Mouse (Mus musculus): ENCODE measurements around the gene Mafk. TPM values are rescaled to one million over a fixed set of nuclear protein-coding genes. Genes with fewer than 3 reads are reported as not detected.
"Not testable (repeated sequence)": the region's sequence is repeated elsewhere in the genome, so short reads cannot be mapped to it uniquely, and the experiment has no call there.

The Mafk gene
- total RNA-seq (2022) = 10 to 100 TPM; 27.3 to 35.9 (median 33.9) TPM

GRCm38 (mm10) chr5:139791227-139792158 lies at the start of gene Mafk:
Gene Mafk (plus strand): TSS chr5:139791513.
- DNase-seq (ENCODE audit: low spot score) = peak; percentile 97

DNA sequence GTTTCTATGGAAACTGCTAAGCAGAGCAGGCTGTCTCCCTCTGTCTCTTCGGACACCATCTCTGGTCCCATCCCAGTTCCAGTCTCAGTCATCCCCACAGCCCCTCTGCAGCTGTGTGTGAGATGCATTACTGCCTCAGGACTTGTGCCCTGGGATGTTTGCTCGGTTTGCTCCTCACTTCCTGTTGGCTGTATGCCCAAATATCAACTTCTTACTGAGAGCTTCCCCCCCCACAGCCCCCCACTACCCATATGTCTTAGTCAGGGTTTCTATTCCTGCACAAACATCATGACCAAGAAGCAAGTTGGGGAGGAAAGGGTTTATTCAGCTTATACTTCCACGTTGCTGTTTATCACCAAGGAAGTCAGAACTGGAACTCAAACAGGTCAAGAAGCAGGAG lies 48.7 kb upstream of the Mafk start:
- DNase-seq (ENCODE audit: low spot score) = not testable (repeated sequence)

DNA sequence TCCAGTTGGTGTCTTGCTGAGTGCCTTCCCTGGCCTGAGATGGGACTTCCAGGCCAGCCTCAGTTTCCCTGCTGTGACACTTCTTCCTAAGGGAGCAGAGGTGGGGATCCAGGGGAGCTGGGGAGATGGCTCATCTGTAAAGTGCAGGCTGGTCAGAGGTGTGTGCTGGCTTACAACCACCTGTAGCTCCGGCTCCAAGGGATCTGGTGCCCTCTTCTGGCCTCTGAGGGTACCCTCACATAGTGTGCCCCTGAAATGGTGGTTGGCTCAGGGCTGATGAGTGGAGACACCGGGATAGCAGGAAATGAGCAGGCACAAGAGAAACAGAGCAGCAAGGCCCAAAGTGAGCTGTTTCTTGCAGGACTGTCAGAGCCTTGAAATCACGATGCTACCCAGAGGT lies 45.5 kb upstream of the Mafk start:
- peak; percentile 57 for DNase-seq (ENCODE audit: low spot score)

- no peak for DNase-seq (ENCODE audit: low spot score)
Measured at GRCm38 (mm10) chr5:139749413-139750125, 41.7 kb upstream of the Mafk start.

DNA sequence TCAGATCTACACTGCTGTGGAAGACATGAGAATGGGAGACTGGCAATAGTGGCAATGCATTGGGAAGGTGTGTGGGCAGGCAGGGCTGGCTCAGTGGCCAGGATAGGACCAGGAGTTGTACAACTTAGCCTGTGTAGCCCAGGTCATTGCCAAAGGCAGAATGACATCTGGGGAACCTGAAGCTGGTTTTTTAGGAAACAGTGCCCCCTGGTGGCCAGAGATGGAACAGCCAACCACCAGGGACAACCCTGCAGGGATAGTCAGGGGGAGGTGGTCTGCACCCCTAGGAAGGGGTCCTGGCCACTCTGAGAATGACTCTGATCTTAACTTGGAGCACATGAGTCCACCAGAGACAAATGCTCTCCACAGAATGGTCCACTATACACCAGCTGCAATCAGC lies 40.8 kb upstream of the Mafk start:
- DNase-seq (ENCODE audit: low spot score) = peak; percentile 70

DNA sequence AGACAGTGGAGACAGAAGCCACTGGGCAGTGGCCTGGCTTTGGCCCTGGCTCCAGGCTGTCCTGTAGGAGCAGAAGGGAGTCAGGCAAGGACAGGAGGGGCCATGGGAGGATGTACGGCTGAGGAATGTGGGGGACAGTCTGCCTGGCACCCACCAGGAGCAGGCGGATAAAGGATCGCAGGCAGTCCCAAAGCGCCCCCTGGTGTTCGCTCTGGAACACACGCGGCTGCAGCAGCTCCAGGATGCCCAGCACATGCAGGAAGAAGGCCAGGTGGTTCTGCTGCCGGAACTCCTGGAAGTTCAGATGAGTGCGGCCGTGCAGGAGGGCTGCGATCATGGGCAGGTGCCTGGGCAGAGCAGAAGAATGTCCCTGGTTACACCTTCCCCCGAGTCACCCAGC lies 36.6 kb upstream of the Mafk start:
- no peak for DNase-seq (ENCODE audit: low spot score)

DNA sequence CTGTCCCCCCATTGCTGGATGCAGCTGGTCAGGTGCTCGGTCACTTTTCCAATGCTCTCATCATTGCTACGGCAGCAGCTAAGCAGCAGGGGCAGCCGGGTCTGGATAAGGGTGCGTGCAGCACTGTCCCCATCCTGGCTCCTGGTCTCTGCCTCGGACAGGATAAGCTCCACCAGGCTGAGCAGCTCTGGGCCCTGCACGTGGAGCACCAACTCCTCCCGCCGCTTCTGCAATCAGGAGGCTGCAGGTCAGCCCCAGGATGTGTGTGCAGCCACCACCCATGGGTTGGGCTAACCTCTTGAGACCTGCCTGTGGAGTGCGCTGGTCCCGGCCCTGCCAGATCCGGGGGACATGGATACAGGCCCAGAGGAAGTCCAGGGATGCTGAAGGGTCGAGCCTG lies 35.2 kb upstream of the Mafk start:
- no peak for DNase-seq (ENCODE audit: low spot score)

DNA sequence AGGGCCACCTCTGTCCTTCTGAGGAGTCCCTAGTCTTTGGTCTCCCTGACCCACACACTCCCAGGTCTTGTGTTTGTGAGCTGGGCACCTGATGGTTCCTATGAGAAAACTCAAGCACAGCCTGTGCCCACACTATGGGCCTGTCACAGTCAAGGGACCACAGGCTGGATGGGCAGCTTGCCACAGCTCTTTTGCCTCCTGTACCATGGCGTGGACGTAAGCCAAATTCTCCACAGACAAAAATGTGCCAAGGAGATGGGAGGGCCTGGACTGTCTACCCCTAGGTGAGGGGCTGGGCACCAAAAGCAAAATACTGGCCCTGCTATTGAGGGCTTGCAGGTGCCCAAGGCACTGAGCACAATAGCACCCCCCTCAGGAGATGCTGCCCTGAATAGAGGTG lies 34.7 kb upstream of the Mafk start:
- no peak for DNase-seq (ENCODE audit: low spot score)

DNA sequence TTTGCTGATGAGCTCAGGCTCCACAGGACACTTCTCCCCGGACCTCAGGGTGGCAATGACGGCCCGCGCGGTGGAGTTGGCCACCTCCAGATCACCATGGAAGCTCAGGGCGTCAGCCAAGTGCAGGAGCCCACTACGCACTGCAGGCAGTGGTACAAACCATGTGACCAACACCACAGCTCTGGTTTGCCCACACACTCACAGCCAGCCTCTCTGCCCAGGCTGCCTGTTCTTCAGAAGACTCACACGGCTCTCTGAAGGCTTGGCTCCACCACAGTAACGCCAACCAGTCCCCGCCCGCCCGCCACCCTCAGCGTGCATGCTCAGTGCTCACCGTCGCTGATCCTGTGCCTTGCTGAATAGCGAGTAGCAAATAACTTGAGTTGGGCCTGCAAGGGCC lies 33.2 kb upstream of the Mafk start:
- DNase-seq (ENCODE audit: low spot score) = no peak

DNA sequence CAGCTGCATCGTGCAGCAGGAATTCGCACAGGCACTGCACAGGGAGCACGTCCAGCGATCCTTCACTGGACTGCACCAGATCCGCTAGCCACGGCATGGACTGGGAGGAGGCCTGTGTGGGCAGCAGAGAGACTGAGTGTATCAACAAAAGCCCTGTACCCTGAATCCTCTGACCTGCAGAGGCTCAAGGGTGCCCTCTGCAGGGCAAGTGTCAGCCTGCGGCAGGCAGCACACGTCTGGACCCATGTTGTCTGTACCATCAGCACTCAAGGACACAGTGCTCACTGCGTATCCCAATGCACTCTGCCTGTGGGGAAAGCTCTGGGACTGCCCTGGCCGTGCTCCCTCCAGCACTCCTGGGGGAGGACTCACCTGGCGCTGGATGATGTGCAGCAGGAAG lies 27.0 kb upstream of the Mafk start:
- DNase-seq (ENCODE audit: low spot score) = no peak

GRCm38 (mm10) chr5:139768216-139768615 lies 23.1 kb upstream of the Mafk start:
- no peak for DNase-seq (ENCODE audit: low spot score)

GRCm38 (mm10) chr5:139775216-139775926 lies 15.9 kb upstream of the Mafk start, which contains the start of gene Ints1:
Gene Ints1 (minus strand): TSS chr5:139775674.
- peak; percentile 95 for DNase-seq (ENCODE audit: low spot score)

DNA sequence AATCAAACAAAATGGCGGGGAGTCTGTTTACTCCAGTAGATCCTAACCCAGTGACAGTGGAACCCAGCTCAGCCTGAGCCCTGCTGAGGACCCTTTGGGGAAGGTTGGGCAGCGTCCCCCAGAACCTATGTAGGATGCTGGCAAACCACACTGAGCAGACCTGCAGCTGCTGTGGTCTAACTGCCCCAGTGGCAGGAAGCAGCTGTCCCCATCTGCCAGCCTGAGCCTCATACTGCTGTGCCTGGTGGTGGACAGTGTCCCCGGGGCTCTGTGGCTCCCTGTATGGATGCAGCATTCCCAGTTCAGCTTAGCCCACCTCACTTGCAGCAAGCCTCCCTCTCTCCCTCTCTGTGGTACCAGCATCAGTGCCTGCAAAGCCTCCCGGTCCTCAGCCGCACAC lies 14.3 kb upstream of the Mafk start:
- no peak for DNase-seq (ENCODE audit: low spot score)

DNA sequence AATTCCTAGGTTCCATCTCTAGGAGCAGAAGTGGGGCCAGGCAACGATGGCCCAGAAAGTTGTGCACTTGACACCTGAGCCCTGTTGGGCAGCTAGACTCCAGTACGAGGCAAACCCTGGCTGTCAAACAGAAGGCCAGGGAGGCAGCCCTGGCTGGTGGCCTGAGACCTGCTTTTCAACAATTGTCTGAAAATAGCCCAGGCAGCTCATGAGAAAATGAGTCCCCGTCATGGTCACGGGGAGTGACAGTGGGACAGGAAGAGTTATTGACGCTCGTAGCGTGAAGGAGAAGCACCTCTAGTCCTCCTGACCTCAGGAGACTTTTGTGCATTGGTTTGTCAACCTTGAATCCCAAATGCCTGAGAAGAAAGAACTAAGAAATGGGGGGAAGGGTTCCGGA lies 9.9 kb upstream of the Mafk start:
- DNase-seq (ENCODE audit: low spot score) = peak; percentile 67

DNA sequence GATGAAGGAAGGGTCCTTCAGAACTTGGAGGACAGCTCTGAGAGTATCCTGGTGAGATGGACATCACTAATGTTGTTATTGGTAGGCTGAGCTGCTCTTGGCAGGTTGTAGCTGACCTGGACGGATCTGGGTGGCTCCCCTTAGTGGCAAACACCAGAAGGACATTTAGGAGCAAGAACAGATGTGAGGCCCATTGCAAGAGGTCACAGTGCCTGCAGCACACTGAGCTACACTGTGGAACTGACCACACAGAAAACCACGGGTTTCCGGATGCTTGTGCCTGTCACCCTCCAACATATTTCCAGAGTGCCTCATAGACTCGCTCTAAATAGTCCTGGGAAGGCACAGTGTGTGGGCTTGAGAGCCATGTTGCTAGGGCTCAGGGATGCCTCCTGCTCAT lies 1.8 kb upstream of the Mafk start:
- no peak for DNase-seq (ENCODE audit: low spot score)

DNA sequence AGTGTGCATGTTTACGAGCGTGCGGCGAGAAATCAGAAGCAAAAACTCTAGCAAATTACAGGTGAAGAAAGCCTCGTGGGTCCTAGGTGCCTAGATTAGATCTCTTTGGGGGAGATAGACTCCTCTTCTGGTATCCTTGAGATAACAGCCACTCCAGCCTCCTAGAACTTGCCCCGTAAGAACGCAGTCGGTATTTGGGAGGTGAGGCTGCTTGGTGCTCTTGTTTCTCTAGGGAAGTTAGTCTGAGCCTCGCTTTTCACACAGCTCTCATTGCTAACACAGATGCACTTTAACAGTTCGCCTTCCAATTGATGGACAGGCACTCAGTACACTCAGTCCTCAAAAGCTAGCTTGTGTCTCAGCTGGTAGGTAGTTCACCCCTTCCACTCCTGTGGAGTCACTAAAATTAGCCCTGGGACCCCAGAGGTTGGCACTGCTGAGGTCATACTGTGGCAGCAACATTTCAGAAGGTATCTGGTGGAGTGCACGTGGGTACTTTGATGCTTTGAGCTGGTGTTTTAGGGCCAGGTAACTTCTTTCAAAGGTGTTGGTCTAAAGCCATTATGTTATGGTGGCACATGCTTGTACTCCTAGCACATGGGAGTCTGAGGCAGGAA lies 954 bp downstream of the Mafk start:
- peak; percentile 40 for DNase-seq (ENCODE audit: low spot score)

DNA sequence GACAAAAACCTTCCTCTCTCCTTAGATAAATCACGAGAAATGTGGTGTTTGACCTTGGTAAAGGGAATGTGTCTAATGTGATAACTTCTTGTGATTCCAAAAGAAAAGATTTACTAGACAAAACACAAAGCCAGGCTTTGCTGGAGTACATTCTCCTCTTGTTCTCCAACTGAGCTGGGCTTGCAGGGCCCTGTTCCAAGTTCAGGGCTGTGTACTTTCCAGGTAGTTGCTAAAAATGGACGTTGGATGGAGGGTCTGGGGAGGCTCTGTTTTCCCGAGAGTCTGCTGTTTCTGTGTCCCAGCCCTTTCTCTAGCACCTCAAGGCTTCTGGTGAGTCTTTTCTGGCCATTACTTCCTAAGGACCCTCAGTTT lies 1.6 kb downstream of the Mafk start:
- DNase-seq (ENCODE audit: low spot score) = peak; percentile 41

GRCm38 (mm10) chr5:139793338-139794089 lies 2.2 kb downstream of the Mafk start:
- DNase-seq (ENCODE audit: low spot score) = peak; percentile 69

DNA sequence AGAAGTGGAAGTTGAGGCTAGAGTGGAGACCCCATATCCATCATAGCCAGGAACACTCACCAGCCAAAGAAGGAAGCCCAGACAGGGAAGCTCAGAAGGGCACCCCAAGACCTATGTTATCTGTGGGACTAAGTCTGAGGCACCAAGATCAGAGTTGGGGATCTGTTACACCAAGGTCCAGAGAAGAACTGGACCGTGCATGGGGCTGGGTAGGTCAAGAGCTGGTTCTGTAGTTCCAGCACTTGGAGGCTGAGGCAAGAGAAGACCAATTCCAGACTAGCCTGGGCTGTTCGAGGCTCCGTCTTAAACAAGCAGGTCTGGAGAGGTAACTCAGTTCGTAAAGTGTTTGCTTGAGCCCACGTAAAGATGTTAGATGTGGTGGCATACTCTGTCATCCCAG lies 2.8 kb downstream of the Mafk start:
- no peak for DNase-seq (ENCODE audit: low spot score)

- peak; percentile 62 for DNase-seq (ENCODE audit: low spot score)
Measured at GRCm38 (mm10) chr5:139794938-139795337, 3.6 kb downstream of the Mafk start.

DNA sequence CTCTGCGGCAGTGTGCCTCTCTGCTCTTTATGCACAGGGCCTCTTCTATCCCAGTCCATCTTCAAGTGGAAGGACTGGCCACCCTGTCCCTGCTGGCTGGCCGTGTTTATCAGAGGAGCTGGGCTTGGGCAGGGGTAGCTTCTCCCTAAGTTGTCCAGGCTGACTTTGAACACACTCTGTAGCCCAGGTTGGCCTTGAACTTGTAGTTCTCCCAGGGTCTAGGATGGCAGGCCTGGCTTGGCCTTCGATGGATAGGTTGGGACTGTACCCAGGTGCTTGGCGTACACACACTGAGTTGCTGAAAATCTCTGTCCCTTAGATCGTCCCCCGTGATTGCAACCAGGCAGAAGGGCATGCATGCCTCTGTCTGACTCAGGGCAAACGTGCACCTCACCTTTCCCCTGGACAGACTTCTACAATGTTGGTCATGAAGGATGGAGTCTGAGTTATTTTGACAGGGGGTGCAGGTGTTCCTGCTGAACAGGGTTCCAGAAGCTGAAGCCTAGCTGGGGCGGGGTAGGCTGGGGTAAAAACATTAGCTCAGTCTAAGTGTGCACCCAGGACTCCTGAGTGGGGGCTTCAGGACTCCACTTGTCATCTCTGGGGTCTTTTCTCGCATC lies 4.8 kb downstream of the Mafk start:
- DNase-seq (ENCODE audit: low spot score) = no peak
